Mouse (Mus musculus) stomach, postnatal 0 days (tissue): ENCODE results near the gene Ankle2.

Experiments used
- CTCF ChIP-seq: IDR thresholded peaks from 2 replicates; pipeline ENCODE4 v1.5.1; 2016; ENCODE audit warnings: antibody characterized with exemption, low read depth, mild to moderate bottlenecking, moderate library complexity
- EP300 ChIP-seq: optimal IDR thresholded peaks from 2 replicates; pipeline ENCODE3; 2016; ENCODE audit warnings: antibody characterized with exemption

DNA sequence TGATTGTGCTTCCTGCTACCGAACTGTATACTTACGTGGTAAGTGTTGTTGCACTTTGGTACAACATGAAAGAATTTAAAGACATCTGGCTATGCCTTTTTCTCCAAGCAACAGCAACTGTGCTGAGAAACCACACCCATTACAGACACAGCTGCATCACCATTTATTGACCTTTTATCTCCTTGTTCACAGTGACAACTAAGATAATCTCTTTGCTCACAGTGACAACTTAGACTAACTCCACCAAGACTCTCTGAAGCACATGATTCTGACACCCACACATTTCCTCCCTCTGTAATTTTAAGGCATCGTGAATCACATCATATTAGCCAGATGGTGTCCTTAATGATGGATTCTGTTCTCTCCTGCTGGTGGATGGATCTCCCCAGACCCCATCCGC is 43.3 kb downstream of the Ankle2 start:
- TF ChIP-seq CTCF, result no peak
- TF ChIP-seq EP300, result no peak
